Mouse (Mus musculus) urinary bladder, postnatal 25 days (tissue): ENCODE data around the gene Myo5a.
"Not testable (repeated sequence)": the region's sequence is repeated elsewhere in the genome, so short reads cannot be mapped to it uniquely, and the experiment has no call there.

Experiments
- DNase-seq: peaks from one replicate; pipeline ENCODE4 v3.0.0; 2022; ENCODE audit warnings: low spot score

Myo5a gene

GRCm38 (mm10) chr9:75248359-75248758 is 177.5 kb downstream of the Myo5a start:
- DNase-seq, result no peak

DNA sequence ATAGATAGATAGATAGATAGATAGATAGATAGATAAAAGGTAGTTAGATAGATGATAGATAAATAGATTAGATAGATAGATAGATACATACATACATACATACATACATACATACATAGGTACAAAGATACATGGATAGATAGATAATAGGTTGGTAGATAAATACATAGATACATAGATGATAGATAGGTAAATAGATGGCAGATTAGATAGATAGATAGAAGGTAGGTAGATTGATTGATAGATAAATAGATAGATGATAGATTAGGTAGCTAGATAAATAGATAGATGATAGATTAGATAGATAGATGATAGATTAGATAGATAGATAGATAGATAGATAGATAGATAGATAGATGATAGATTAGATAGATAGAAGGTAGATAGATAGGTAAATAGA is 178.1 kb downstream of the Myo5a start:
- DNase-seq, result no peak

DNA sequence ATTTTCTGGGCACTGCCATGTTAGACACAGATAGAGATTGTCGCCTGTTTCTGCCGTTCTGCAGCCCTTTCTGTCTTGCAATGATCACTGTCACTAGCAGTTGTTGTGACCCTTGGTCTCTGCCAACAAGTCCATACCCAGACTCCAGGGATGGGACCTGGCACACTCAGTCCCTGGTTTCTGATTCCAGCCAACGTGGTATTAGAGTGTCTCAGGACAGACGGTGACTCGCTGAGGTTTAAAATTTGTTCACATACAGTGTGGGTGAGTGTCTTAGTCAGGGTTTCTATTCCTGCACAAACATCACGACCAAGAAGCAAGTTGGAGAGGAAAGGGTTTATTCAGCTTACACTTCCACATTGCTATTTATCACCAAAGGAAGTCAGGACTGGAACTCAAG is 182.3 kb downstream of the Myo5a start:
- not testable (repeated sequence) for DNase-seq

- DNase-seq, result no peak
Observed at GRCm38 (mm10) chr9:75253766-75254165, 183.0 kb downstream of the Myo5a start.

- no peak for DNase-seq
Observed at GRCm38 (mm10) chr9:75254196-75254955, 183.6 kb downstream of the Myo5a start.

- DNase-seq, result no peak
Observed at GRCm38 (mm10) chr9:75255820-75256545, 185.2 kb downstream of the Myo5a start.

DNA sequence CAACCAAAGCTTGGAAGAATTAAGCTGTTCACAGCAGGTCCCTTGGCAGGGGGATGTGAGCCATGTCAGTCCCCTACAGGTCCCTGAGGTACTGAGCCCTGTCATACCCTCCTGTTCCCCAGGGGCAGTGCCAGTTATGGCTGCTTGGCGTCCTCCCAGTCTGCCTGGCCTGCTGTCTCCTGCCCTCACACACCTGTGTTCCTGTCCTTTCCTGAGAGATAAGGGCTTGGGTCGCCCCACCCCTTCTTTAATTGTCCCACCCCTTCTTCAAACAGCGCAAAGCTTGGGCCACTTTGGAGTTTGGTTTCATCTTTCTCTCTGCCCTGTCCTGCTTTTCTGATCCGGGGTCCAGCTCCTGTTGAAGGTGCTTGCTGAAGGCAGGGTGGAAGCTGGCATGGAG is 188.0 kb downstream of the Myo5a start:
- DNase-seq, result no peak

- no peak for DNase-seq
Observed at GRCm38 (mm10) chr9:75259656-75260055, 188.8 kb downstream of the Myo5a start.

DNA sequence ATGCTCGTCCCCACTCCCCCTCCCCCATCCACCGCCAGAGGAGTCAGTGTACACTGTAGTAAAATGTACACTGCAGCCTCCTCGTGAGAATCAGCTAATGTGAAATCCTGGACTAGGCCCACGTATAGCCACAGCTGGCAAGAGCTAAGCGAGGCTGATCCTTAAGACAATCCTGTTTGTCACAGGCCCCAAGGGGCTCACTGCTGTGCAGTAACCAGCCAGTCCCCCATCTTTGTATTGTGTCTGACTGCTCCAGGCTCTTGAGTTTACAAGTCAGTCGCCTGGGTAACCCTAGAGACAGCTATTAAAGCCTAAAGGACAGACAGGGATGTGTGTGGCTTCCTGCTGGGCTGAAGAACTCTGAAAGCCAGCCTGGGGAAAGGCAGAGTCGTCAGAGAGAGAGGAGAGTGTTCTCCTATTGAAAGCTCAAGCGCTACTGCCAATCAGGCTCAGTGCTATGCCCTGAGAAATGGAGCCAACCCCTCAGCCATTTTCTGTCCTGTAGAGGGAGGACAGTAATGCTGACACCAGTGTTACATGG is 190.6 kb downstream of the Myo5a start:
- no peak for DNase-seq

DNA sequence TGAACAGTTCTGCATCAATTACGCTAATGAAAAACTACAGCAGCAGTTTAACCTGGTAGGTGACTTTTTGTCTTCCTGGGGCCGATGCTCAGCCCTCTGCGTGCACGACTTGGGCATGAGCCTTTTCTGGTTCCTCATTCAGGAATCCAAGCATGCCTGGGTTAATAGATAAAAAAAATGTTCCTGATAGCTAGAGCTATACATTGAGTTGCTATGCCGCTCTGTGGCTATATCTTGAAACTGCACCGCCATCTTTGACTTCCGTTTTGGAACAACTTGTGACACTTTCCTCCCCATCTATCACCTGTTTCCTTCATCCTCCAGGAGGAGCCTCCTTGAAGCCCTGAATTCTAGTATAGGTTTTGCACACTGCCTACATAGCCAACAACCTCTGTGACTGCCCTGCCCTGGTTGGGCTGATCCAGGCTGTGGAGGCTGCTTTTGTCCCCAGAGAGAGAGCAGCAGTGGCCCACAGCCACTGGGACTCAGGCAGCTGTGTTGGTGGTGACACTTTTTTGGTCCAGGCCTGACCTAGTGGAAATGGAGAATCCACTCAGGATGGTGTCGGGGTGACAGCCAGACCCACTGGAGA is 191.5 kb downstream of the Myo5a start:
- DNase-seq, result no peak

DNA sequence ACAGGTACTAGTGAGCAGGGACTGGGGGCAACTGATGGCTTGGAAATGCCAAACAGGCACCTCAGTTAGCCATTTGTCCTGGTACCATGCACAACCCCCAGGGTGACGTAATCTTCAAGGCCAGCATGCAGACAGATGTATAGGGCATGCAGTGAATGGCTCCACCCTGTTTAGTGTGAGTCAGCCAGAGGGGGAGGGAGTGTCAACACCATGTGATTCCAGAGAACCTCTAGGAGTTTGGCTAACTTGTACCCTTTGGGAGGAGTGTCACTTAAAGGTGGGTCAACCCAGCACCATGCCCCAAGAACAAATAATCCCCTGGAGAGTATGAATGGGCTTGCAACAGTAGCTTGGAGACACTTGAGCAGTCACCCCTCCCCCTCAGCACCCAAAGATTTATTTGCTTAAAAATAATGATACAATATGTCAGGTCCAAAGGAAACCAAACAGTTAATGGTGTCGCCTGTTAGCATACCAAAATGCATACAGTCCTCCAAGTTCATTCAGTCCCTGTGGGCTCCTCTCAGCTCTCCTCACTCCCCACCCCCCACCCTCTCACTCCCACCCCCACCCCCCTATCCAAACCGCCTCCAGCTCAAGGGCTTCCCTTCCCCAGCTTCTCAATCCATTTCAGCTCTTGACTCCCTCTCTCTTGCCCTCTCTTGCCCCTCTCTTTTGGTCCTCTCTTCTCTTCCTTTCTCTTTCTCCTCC is 193.3 kb downstream of the Myo5a start:
- DNase-seq, result no peak

- DNase-seq, result no peak
Observed at GRCm38 (mm10) chr9:75267147-75267546, 196.3 kb downstream of the Myo5a start.

GRCm38 (mm10) chr9:75270382-75270781 is 199.6 kb downstream of the Myo5a start:
- DNase-seq, result no peak

DNA sequence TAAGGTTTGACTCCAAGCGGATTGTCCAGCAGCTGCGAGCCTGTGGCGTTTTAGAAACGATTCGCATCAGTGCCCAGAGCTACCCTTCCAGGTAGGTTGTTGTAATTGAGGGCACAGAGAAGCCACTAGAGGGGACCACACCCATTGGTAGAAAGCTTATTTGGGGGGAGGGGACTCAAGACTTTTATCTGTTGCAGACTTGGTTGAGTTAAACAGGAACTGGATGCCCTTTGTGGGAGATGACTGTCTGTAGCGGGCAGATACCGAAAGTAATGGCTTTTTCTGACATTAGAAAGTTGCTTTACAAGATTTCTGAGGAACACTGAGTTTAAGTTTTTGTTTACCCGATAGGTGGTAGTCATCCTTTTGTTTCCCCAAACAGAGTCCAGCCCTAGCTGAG is 200.7 kb downstream of the Myo5a start:
- DNase-seq, result no peak
